Mouse (Mus musculus) CH12.LX (cell line): ENCODE data around the gene Hyal2.

ENCODE experiments used
- EP300 ChIP-seq: IDR thresholded peaks from 2 replicates; pipeline ENCODE4 v1.6.1; 2011; ENCODE audit warnings: low read length, improper control_type of control experiment
- JUN ChIP-seq: IDR thresholded peaks from 2 replicates; pipeline ENCODE4 v1.6.1; 2011; ENCODE audit warnings: low read depth, mild to moderate bottlenecking, low read length, improper control_type of control experiment, moderate library complexity; ENCODE audit not compliant: insufficient read depth

DNA sequence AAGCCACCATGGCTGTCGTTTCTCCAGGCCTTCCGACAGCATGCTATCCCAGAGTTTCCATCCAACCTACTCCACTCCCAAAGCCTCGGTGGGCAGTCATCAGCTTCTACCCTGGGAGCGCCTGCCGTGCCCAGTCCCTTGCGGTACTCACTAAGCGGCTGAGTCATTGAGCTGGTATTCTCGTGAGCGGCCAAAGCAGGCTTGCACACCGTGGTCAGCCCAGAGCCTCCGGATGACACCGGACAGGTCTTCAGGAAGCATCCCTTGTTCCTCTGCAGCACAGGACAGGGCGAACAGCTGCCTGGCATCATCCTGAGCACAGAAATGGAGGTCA lies 51.8 kb downstream of the Hyal2 start:
- TF ChIP-seq JUN, result no peak
- no peak for TF ChIP-seq EP300
